Mouse (Mus musculus) hindbrain, embryonic 10.5 days (tissue): ENCODE data around the gene Chst1. TPM values are rescaled to one million over a fixed set of nuclear protein-coding genes. Genes with fewer than 3 reads are reported as not detected.
A peak's percentile ranks its signal among the peaks of the same experiment; 100 is the strongest.

Experiments used
- DNase-seq: peaks from one replicate; pipeline ENCODE4 v3.0.0-alpha.2; 2017; ENCODE audit warnings: low spot score
- H3K27ac ChIP-seq: fragments of 300-500 bp; sonication (generic); 2 replicates; pipeline ENCODE4 v1.5.1; 2016; ENCODE audit warnings: mild to moderate bottlenecking, moderate library complexity
- H3K27me3 ChIP-seq: fragments of 300-500 bp; sonication (generic); 2 replicates; pipeline ENCODE4 v1.6.1; 2016; ENCODE audit warnings: mild to moderate bottlenecking; ENCODE audit not compliant: poor library complexity, insufficient read depth, severe bottlenecking
- H3K36me3 ChIP-seq: fragments of 300-500 bp; sonication (generic); 2 replicates; pipeline ENCODE4 v1.6.1; 2016; ENCODE audit warnings: mild to moderate bottlenecking, moderate library complexity
- H3K4me1 ChIP-seq: fragments of 300-500 bp; sonication (generic); replicated peaks from 2 replicates; pipeline ENCODE4 v1.6.1; 2016; ENCODE audit warnings: mild to moderate bottlenecking
- H3K4me3 ChIP-seq: fragments of 300-500 bp; sonication (generic); 2 replicates; pipeline ENCODE4 v1.5.1; 2016; ENCODE audit warnings: mild to moderate bottlenecking, moderate library complexity
- H3K9me3 ChIP-seq: fragments of 300-500 bp; sonication (generic); 2 replicates; pipeline ENCODE4 v1.6.1; 2016; ENCODE audit warnings: mild to moderate bottlenecking, moderate library complexity
- WGBS: fragments of 180-500 bp; shearing (Covaris S2); methylation state at CpG from one replicate; pipeline ENCODE4 v1.1.7; 2016; 5-methylcytosine and 5-hydroxymethylcytosine counted together
- polyA plus RNA-seq: library from polyadenylated mRNA; unstranded; fragments of >200 nt; fragmentation: Nextera tagmentation; extraction: Ambion mirVana; gene quantifications from 2 replicates; pipeline ENCODE4 v1.2.1, GENCODE M21; 2016

Chst1 gene
- 3.9 and 5.0 TPM in 2 replicates for polyA plus RNA-seq

DNA sequence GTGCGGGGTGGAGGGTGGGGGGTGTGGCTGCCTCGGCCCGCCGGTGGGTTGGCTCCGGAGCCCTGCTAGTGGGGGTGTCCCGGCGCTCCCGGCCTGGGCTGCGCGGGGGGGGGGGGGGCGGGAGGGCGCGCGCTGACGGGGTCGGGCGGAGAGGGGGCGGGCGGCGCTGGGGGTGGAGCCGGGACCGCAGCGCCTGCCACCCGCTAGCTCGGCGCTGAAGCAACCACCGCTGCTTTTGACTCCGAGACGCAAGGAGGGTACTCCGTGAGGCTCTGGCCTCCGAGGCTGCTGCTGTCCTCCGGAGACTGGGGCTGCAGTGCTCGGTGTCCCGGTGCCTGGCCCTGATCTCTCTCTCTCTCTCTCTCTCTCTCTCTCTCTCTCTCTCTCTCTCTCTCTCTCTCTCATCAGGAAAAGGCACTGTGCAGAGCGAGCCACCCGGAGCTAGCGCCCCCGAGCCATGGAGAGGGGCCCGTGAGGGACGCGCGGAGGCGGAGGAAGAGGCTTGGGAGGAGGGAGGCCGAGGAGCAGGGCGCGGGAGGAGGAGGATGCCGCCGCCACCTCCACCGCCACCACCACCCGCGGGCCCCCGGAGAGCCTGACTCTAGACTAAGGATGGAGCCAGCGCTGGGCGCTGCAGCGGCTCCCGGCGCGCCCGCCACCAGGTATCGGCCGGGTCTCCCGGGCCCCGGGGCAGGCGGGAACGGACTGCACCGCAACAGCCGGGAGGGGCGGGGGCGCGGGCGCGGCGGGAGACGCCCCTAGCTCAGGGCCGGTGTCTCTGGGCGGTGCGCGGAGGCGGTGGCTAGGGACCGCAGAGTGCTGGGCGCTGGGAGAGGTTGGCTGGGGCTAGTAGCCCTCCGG is at the start of gene Chst1:
Chst1 (plus strand) TSS at position 221 of the 861 bp plus-strand sequence.
- DNase-seq = peak; percentile 64
- Histone ChIP-seq H3K36me3 (no peaks in the 10 kb centered on the region), H3K27me3 (peaks cover 83% of the 10 kb centered on the region), H3K4me1 (peaks cover 68% of the 10 kb centered on the region), H3K9me3 (no peaks in the 10 kb centered on the region), H3K4me3 (peak within 1 kb of the TSS; percentile 81), H3K27ac (peak within 1 kb of the TSS; percentile 86)
- under 1% methylated on average over 65 of the region's 82 CpGs for WGBS

DNA sequence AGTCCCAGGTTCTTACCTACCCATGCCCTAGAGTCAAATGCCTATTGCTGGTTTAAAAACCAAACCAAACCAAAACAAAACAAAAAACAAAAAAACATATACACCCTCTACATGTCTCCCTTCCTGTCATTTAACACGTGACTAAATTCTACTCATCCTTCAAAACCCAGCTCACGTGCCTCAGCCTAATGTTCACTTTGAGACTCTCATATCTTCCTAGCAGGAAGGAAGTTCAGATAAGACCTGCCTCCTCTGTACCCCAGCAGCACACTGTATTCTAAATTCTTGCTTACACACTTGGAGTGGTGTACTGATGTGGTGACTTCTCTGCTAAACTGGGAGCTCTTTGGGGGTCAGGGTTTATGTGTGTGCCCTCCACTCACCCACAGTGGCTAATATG is 49.5 kb upstream of the Chst1 start:
- Histone ChIP-seq H3K27ac (no peak overlapping the region), H3K9me3 (no peaks in the 10 kb centered on the region), H3K36me3 (no peaks in the 10 kb centered on the region), H3K27me3 (peaks cover 2% of the 10 kb centered on the region), H3K4me3 (no peak overlapping the region), H3K4me1 (peaks cover 2% of the 10 kb centered on the region)
- WGBS = 79% methylated on average over 2 of the region's 2 CpGs
- DNase-seq = no peak

DNA sequence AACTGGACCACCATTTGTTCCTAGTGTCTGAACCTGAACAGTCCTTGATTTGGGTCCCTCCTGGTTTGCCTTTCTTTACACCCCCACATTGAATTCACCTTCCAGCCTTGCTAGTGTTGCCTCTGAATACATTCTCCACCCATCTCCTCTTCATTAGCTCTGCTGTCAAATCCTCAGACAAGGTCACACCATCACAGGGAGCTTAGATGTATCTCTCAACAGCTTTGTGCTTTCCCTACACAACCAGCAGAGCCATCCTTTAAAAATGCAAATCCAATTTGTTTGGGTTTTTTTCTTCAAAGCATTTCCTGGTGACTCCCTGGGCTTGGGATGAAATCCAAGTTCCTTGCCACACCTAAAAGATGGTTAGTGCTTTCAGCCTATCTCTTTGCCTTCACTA is 45.0 kb upstream of the Chst1 start:
- Histone ChIP-seq H3K27me3 (no peaks in the 10 kb centered on the region; the same call in 1 of the 2 replicates), H3K27ac (no peak overlapping the region), H3K36me3 (no peaks in the 10 kb centered on the region), H3K4me3 (no peak overlapping the region), H3K9me3 (no peaks in the 10 kb centered on the region), H3K4me1 (no peaks in the 10 kb centered on the region)
- no peak for DNase-seq

DNA sequence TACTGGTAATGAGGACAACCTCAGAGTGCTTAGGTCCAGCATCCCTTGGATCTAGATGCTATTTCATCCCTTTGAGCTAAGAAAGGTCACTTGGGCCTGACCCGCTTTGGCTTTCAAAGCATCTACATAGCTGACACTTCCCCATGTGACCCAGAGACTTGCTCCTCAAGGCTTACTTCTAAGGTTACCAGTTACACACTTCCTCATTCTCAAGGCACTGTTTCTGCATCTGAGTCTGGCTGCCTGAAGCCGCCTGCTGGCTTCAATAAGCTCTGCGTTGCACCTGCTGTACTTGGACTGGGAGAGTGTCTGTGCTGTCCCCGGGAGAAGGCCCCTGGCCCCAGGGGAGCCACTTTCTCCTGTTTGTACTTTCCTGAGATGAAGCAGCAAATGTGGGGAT is 36.6 kb upstream of the Chst1 start:
- Histone ChIP-seq H3K27me3 (no peaks in the 10 kb centered on the region), H3K27ac (no peak overlapping the region), H3K4me1 (peaks cover 3% of the 10 kb centered on the region; the same call in 1 of the 2 replicates), H3K4me3 (no peak overlapping the region), H3K36me3 (no peaks in the 10 kb centered on the region), H3K9me3 (peaks cover 17% of the 10 kb centered on the region)
- no peak for DNase-seq
- 63% methylated on average over 4 of the region's 4 CpGs for WGBS

DNA sequence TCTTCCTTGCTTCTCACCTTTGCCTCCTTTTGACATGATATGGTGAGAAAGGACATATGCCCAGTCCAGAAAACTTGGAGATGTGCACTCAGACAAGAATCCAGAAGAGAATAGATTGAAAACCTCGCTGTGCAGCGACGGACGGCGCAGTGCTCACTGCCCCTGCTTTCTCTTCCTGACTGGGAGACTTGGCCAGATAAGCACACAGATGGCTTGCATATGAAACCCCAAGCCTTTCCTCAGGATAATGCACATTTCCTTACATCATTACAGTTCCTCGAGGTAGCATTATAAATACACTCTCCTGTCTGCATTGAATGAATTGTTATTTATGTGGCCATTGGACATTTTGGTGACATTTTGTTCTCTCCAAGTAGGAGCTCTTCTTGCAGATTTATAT is 28.9 kb upstream of the Chst1 start:
- Histone ChIP-seq H3K4me1 (no peaks in the 10 kb centered on the region), H3K9me3 (peaks cover 7% of the 10 kb centered on the region), H3K27ac (no peak overlapping the region), H3K4me3 (no peak overlapping the region), H3K27me3 (no peaks in the 10 kb centered on the region), H3K36me3 (no peaks in the 10 kb centered on the region)
- WGBS = 88% methylated on average over 6 of the region's 6 CpGs
- no peak for DNase-seq

DNA sequence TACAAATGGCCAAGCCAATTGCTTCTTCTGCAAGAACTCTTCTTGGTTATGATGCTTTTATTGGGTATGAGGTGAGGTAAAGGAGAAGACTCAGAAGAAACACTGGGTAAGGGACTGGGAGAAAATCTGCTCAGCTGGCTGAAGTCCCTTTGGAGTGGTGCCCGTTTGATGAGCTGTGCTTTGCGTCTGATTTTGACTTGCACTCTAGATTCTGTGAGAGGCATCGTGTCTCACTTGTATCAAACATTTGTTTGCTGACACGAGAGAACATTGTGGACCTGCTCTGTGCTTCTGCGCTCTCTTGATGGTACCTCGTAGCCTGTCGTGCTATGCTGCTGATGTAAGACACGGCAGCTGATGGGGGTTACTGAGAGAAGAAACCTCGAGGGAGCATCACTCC is 21.7 kb upstream of the Chst1 start:
- H3K4me1 ChIP-seq = peaks cover 13% of the 10 kb centered on the region
- H3K36me3 ChIP-seq = no peaks in the 10 kb centered on the region
- H3K9me3 ChIP-seq = no peaks in the 10 kb centered on the region
- DNase-seq = no peak
- no peak overlapping the region for H3K4me3 ChIP-seq
- 80% methylated on average over 9 of the region's 9 CpGs for WGBS
- H3K27ac ChIP-seq = no peak overlapping the region
- H3K27me3 ChIP-seq = no peaks in the 10 kb centered on the region

DNA sequence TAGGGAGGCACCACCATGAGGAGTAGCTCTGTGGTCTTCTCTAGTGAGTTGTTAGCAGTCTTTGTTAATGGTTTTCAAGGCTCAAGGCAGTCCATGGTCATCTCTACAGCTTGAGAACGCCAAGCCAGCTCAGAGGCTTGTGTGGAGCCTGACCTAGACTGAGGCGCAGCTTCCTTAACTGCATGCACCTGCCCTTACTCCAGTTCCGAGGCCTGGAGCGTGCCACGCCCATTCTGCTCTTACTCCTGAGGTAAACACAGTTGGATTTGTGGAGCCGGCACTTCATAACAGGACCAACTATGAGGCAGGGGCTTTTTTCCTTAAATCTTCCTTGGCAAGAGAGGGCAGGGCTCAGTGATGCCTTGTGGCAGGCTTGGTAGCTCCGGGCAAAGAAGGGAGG is 18.2 kb upstream of the Chst1 start:
- H3K36me3 ChIP-seq = no peaks in the 10 kb centered on the region
- no peak overlapping the region for H3K27ac ChIP-seq
- peaks cover 17% of the 10 kb centered on the region for H3K4me1 ChIP-seq
- no peaks in the 10 kb centered on the region for H3K9me3 ChIP-seq
- WGBS = 86% methylated on average over 7 of the region's 7 CpGs
- no peaks in the 10 kb centered on the region for H3K27me3 ChIP-seq
- H3K4me3 ChIP-seq = no peak overlapping the region
- no peak for DNase-seq

DNA sequence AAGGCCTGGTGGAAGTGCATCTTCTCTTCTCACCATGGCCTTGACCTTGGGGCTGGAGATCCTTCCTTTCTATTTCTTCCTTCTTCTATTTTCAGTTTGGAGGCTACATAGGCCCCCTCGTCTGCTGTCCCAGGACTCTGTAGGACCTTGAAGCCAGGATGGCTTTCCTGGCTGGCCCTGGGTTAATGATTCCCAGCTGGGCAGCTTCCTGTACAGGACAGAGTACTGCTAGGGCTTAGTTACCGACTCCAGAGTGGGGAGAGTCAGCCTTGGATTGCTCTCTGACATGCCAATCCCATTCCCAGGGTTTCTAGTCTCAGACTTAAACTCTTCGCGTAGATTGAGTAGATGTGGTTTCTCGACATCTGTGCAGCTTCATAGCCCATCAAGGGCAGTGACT is 16.9 kb upstream of the Chst1 start:
- Histone ChIP-seq H3K9me3 (no peaks in the 10 kb centered on the region), H3K36me3 (no peaks in the 10 kb centered on the region), H3K27ac (no peak overlapping the region), H3K4me3 (no peak overlapping the region), H3K4me1 (peaks cover 19% of the 10 kb centered on the region), H3K27me3 (no peaks in the 10 kb centered on the region)
- WGBS = 76% methylated on average over 5 of the region's 5 CpGs
- DNase-seq = no peak

DNA sequence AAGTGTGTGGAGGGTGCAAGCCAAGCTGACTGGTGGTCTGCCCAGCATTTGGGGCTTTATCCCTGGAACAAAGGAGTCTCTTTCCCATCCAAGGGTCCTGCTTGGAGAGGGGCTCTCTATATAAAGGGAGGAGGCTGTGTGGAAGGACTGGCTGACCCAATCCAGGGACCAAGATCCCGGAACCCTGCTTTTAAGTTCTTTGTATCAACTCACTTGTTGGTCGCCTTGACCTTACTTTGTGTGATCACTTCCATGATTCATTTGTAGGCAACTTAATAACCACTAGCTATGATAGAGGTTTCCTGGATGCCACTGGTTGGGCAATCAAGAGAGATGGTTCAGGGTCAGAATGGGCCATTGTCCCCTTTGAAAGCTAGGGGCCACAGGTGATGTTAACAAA is 11.7 kb upstream of the Chst1 start:
- Histone ChIP-seq H3K36me3 (no peaks in the 10 kb centered on the region), H3K9me3 (no peaks in the 10 kb centered on the region), H3K27ac (no peak overlapping the region), H3K27me3 (no peaks in the 10 kb centered on the region), H3K4me1 (peaks cover 17% of the 10 kb centered on the region), H3K4me3 (no peak overlapping the region)
- 77% methylated on average over 2 of the region's 2 CpGs for WGBS
- no peak for DNase-seq

DNA sequence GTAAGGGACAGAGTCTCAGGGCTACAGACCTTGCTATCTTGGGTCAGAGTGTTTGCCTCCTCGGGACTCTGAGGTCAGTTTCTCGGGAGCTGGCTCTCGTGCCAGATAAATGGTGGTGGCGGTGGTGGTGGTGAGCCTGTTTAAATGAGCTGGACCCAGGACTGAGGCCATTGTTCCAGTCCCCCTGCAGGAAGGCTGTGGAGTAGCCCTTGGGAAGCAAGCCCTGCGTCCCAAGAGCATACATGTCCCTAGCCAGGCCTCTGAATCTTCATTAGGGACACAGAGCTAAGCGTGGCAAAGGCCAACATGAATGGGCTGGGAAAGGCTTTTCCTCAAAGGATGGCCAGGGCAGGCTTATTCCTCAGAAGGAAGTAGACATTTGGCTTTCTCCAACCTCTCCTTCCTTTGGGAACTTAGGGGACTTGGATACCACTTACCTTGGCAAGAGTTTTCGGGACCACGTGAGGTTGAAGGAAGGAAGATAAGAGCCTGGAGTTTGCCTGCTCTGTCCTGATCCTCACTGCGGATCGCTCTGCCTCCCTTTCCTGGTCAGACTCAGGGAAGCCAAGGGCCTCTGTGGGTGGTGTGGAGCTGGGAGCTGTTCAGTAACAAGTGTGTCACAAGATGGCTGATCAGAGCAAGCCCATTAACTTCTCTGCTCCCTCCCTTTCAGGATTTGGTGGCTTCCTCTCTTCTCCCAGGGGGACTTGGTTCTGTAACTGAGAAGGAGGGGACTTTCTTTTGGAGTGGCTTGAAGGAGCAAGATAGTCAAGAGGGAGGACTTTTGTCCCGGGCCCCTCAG is 4.4 kb upstream of the Chst1 start:
- Histone ChIP-seq H3K27me3 (peaks cover 38% of the 10 kb centered on the region), H3K9me3 (no peaks in the 10 kb centered on the region), H3K27ac (no peak overlapping the region; the same call in 1 of the 2 replicates), H3K4me1 (peaks cover 31% of the 10 kb centered on the region), H3K36me3 (no peaks in the 10 kb centered on the region), H3K4me3 (no peak overlapping the region)
- DNase-seq = no peak
- WGBS = 65% methylated on average over 11 of the region's 11 CpGs

DNA sequence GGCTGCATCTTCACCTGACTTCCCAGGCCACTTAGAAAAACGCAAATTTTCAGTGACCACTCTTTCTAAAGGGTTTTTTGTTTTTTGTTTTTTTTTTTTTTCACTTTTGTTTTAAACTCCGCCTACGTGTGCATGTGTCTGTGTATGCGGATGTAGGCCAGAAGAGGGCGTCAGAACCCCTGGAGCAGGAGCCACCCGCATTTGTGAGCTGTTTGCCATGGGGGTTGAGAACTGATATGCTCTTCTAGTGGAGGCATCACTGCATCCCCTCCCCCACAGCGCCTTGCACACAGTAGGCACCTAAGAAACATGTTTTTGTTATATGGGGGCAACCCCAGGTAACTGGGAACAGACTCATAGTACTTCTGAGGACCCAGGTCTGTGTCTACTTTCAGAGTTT is 2.2 kb upstream of the Chst1 start:
- DNase-seq = peak; percentile 35
- no peaks in the 10 kb centered on the region for H3K9me3 ChIP-seq
- peak overlapping the region; percentile 50; the same call in 1 of the 2 replicates for H3K27ac ChIP-seq
- 8% methylated on average over 7 of the region's 7 CpGs for WGBS
- peaks cover 53% of the 10 kb centered on the region for H3K4me1 ChIP-seq
- H3K27me3 ChIP-seq = peaks cover 59% of the 10 kb centered on the region
- H3K36me3 ChIP-seq = no peaks in the 10 kb centered on the region
- H3K4me3 ChIP-seq = no peak overlapping the region

DNA sequence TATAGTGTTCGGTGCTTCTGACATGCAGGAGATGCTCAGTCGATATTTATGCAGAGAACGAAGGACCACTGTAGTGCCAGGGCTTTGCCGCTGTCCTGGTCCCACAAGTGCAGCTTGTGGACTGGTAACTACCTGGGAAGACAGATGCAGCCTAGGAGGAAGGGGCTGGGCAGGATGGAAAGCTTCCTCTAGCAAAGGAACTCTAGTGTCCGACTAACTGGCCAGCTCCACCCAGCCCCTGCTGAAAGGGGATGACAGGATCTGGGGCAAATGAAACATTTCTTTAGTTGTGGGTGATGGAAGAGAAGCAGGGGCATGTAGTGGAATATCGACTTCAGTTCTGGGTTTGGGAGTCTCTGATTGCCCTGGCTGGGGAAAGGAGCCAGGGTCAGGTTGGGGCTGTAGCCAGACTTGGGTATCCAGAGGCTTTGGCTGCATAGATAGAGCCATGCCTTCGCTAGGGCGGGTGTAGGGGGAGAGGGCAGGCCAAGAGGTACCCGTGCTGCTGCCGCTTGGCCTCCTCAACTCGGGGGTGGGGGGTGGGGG is 493 bp upstream of the Chst1 start:
- Histone ChIP-seq H3K4me1 (peaks cover 69% of the 10 kb centered on the region), H3K9me3 (no peaks in the 10 kb centered on the region), H3K4me3 (peak overlapping the region; percentile 81), H3K27ac (peak overlapping the region; percentile 86), H3K27me3 (peaks cover 76% of the 10 kb centered on the region), H3K36me3 (no peaks in the 10 kb centered on the region)
- WGBS = 28% methylated on average over 11 of the region's 11 CpGs
- peak; percentile 26 for DNase-seq

DNA sequence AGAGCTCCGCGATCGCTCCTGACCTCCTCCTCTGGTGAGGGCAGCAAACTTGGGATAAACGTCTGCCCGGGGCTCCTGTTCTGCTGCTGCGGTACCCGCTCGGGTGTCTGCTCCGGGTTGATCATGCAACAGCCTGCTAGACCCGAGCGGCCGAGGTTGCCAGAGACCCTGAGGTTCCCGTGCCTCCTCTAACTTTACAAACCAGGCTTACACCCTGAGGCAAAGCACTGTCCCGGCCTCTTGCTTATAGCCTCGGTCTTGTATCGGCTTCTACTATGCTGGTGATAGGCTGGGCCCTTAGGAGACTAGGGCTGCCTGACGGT is 802 bp downstream of the Chst1 start:
- WGBS = under 1% methylated on average over 17 of the region's 17 CpGs
- DNase-seq = peak; percentile 57
- Histone ChIP-seq H3K36me3 (no peaks in the 10 kb centered on the region), H3K4me3 (peak overlapping the region; percentile 81), H3K9me3 (no peaks in the 10 kb centered on the region), H3K27me3 (peaks cover 88% of the 10 kb centered on the region), H3K27ac (peak overlapping the region; percentile 86), H3K4me1 (peaks cover 67% of the 10 kb centered on the region)
